Mouse (Mus musculus) urinary bladder, adult 2 months (tissue): Measurements from ENCODE around the gene Cdk5rap2. TPM values are rescaled to one million over a fixed set of nuclear protein-coding genes. Genes with fewer than 3 reads are reported as not detected.

Source experiments
- polyA plus RNA-seq: library from polyadenylated mRNA; depleted of rRNA; stranded (reverse); fragments of >200 nt; gene quantifications from 2 replicates; pipeline ENCODE4 v1.2.3, GENCODE M21; 2012; rRNA removed

Cdk5rap2 gene
- polyA plus RNA-seq, 1 experiment, result 5.7 TPM

Other genes with a start within 250 kb of the Cdk5rap2 start
- 9.9 and 10.6 TPM in 2 replicates for gene Megf9, start 124.6 kb upstream of the Cdk5rap2 start, polyA plus RNA-seq